Mouse (Mus musculus): ENCODE measurements around the gene Zfp1.
A peak's percentile ranks its signal among the peaks of the same experiment; 100 is the strongest.

The Zfp1 gene

DNA sequence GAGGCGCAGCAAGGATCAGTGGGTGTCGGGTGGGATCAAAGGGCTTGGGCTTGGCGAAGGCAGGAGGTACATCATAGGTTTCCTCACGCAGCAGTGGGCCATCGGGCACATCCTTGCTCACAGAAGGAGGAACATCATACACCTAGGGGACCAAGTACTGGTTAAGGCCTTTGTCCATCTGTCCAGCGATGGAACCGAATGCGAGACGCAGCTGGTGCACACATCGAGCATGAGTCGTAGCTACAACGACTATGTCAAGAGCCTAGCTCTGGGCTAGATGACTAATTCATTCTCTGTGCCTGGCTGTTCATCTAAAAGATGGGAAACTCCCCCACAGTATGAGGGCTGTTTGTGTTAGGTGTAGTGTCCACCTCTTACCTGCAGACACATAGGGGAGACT is 71.1 kb downstream of the Zfp1 start:
- DNase-seq = no peak

DNA sequence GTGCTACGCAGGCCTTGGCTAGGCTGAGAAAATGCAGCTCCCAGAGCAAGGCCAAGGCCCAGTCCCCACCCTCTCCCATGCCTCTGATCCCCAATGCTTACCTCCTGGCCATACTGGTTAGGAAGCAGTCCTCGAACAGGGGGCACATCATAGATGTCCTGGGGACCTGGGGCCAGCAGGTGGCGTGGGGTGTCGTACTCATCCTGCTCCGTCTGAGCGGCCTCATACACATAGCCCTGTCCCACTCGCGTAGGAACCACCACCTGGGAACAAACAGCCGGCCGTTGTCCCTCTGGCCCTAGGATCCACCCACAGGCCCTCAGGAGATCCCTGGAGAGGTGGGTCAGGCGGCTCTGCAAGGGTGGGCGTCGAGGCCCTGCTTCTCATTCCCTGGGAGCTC is 72.3 kb downstream of the Zfp1 start:
- DNase-seq = no peak

DNA sequence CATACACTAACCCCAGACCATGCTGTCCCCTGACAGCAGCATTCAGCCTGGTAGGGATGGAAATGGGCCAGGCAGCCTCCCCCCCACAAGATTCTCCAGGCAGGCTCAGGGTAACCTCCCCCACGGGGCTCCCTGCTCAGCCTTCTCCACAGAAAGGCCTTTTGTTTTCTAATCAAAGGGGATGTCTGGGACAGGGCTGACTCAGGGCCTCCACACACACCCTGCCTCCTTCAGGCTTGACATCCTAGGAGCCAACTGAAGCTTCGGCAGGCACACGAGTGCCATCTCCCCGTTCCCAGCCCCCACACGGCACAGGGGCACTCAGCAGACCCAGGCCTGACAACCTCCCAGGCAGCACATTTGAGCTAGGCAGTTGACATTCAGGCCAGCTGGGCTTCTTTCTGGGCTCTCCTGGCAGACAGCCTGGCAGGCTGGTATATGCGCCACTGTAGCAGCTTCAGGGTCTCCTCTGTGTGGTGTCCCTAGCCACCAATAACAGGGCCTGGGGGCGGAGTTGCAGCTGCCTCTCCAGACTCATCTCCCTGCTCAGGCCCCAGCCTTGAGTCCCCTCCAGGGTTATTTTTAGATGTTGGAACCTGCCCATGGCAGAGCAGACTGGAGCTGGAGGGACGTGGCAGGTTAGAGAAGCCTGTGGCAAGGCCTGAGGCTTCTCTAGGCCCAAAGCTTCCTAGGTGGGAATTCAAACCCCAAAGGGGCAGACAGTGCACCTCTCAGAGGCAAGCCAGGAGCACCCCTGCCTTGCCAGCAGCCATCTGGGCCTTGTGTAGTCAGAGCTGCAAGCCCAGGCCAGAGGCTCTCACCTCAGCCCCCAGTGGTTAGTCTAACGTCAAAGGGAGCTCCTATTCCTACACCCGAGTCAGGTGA is 73.6 kb downstream of the Zfp1 start:
- peak; percentile 53 to 67 for DNase-seq

GRCm38 (mm10) chr8:111717488-111717792 is 74.2 kb downstream of the Zfp1 start:
- DNase-seq = no peak

DNA sequence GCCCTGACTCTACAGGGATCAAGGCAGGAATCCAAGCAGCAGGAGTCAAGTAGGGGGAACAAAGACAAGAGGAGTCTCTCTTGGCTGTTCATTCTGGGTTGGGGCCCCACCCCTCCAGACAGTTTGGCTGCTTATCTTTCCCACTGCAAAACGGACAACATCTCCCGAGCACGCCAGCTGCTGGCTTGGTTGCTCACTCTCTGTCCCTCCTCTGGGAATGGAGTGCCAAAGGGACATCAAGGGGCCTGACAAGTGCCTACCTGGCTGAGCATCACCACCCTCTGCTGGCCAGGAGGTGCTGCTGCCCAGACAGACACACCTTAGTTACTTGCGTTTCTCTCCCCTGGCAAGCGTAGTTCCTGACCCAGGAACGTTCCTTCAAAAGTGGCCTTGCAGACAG is 74.7 kb downstream of the Zfp1 start:
- peak in 1 of 2 experiments; percentile 54 for DNase-seq

DNA sequence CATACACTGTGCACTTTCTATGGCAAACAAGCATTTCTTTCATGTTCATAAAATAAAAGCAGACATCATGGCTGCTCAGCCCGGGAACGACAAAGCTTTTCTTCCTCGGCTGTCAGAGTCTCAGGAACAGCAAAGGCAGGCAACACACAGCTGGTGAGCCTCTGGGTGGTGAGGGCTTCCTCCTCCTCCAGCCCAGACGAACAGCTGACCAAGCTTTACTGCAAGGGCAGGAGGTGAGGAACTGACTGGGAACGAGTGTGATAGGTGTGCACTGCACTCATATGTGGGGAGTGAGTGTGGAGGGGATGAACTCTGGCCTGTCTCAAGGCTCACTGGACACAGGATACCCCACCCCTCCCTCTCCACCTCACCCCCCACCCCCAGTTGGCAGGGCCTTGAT is 75.7 kb downstream of the Zfp1 start:
- peak in 1 of 2 experiments; percentile 56 for DNase-seq

- DNase-seq = no peak
Observed at GRCm38 (mm10) chr8:111720115-111720544, 76.9 kb downstream of the Zfp1 start.

Measured in kidney, postnatal 4 days (tissue).